ENCODE assay signal across 20 mouse cellular contexts in the genomic region with DNA sequence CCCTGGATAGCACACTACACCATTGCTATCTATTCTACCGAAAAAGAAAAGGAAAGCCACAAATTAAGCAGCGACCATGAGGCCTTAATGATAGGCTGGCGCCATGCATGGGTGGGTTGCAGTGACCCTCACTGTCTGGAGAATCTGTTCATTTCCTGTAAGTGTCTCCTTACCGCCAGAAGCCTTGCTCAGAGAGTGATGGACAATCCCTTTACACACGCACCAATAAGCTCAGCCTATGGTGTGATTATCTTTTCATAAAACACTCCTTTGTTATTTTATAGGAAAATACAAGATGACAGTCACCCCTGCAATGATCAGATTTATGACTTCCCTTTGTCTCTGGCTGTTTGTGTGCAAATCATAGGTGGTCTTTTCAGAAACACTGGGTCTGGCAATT.
DNase-seq lines count a peak whose midpoint lies in the region; ATAC-seq and TF ChIP-seq lines count a peak whose summit lies in the region.
"Had no signal": no experiment of that assay in that cellular context is flagged by ENCODE, and none has a peak within 500 bp of the region (broad histone marks: within the 10 kb centered on the region; RNA-seq: fewer than 3 reads in every experiment).

No protein-coding gene starts in this region.

- no peak overlapping the region for H3K9ac ChIP-seq in kidney, postnatal 0 days (ENCODE audit: low read depth, low read length)
- H3K9ac ChIP-seq in neural tube, embryonic 13.5 days, result no peak overlapping the region
- H3K9ac ChIP-seq: embryonic facial prominence, embryonic 13.5 days; forebrain, embryonic 12.5 days; heart, embryonic 15.5 days; hindbrain, embryonic 13.5 days had no signal

- 24% methylated on average over 5 of the region's 5 CpGs for WGBS in kidney, postnatal 0 days
- WGBS in neural tube, embryonic 13.5 days, result 38% methylated on average over 5 of the region's 5 CpGs

- no peak overlapping the region for H3K27ac ChIP-seq in kidney, postnatal 0 days
- 0 out of 2 replicates have a peak overlapping the region, but pooled peaks have one; percentile 42 for H3K27ac ChIP-seq in neural tube, embryonic 13.5 days (replicated peaks)
- H3K27ac ChIP-seq: embryonic facial prominence, embryonic 13.5 days; forebrain, embryonic 12.5 days; heart, adult 2 months; heart, embryonic 15.5 days had no signal

- H3K4me1 ChIP-seq in kidney, postnatal 0 days (replicated peaks; ENCODE audit: insufficient read depth, low read length), result peaks cover 14% of the 10 kb centered on the region; the same call in 1 of the 2 replicates
- peaks cover 34% of the 10 kb centered on the region for H3K4me1 ChIP-seq in neural tube, embryonic 13.5 days (replicated peaks)

- peak; percentile 31 for DNase-seq in embryo, embryonic 11 days
- no peak for DNase-seq in embryo, embryonic 9.5 days (ENCODE audit: extremely low spot score)
- peak; percentile 81 for DNase-seq in kidney, postnatal 0 days (ENCODE audit: low spot score)
- no peak for DNase-seq in kidney, adult 9 months
- DNase-seq in neural tube, embryonic 10.5 days (ENCODE audit: extremely low spot score, low spot score), result no peak
- no peak for DNase-seq in c-Kit-positive CD71-positive TER-119-positive erythroid progenitor cells, embryonic 14.5 days (ENCODE audit: low spot score)
- DNase-seq: adrenal gland, postnatal 10 days; cerebellum, adult 18-20 months; cerebellum, adult 9-11 months; cerebellum, postnatal 36 days; gastrocnemius, postnatal 14 days; heart, adult 2 months; heart, postnatal 14 days had no signal

- no peak overlapping the region for H3K4me3 ChIP-seq in kidney, postnatal 0 days (replicated peaks; ENCODE audit: low read depth, low read length)
- no peak overlapping the region for H3K4me3 ChIP-seq in neural tube, embryonic 13.5 days
- H3K4me3 ChIP-seq: embryonic facial prominence, embryonic 13.5 days; forebrain, embryonic 12.5 days; heart, adult 2 months; heart, embryonic 15.5 days; hindbrain, embryonic 13.5 days had no signal

- H3K9me3 ChIP-seq in kidney, postnatal 0 days (replicated peaks; ENCODE audit: low read length), result no peaks in the 10 kb centered on the region
- no peaks in the 10 kb centered on the region for H3K9me3 ChIP-seq in neural tube, embryonic 13.5 days
- H3K9me3 ChIP-seq: embryonic facial prominence, embryonic 13.5 days; forebrain, embryonic 12.5 days; heart, embryonic 15.5 days; hindbrain, embryonic 13.5 days had no signal

- no peaks in the 10 kb centered on the region for H3K27me3 ChIP-seq in kidney, postnatal 0 days (ENCODE audit: insufficient read depth, low read length)
- no peaks in the 10 kb centered on the region for H3K27me3 ChIP-seq in neural tube, embryonic 13.5 days
- H3K27me3 ChIP-seq: embryonic facial prominence, embryonic 13.5 days; forebrain, embryonic 12.5 days; heart, embryonic 15.5 days; hindbrain, embryonic 13.5 days had no signal

- no peak for TF ChIP-seq CTCF in kidney, postnatal 0 days (IDR thresholded peaks at IDR 0.05; ENCODE audit: low read depth)

- no peak overlapping the region for H3K4me2 ChIP-seq in kidney, postnatal 0 days (ENCODE audit: low read length)
- no peak overlapping the region for H3K4me2 ChIP-seq in neural tube, embryonic 13.5 days
- H3K4me2 ChIP-seq: embryonic facial prominence, embryonic 13.5 days; forebrain, embryonic 12.5 days; heart, embryonic 11.5 days; heart, embryonic 15.5 days; hindbrain, embryonic 13.5 days had no signal

- ATAC-seq in kidney, postnatal 0 days (replicated peaks; ENCODE audit: low FRiP score, low read depth), result peak; percentile 27; the same call in 1 of the 2 replicates
- ATAC-seq in neural tube, embryonic 13.5 days (ENCODE audit: low read depth), result no peak
- ATAC-seq: forebrain, embryonic 16.5 days had no signal

- no peaks in the 10 kb centered on the region for H3K36me3 ChIP-seq in kidney, postnatal 0 days (ENCODE audit: insufficient read depth, low read length)
- H3K36me3 ChIP-seq in neural tube, embryonic 13.5 days, result no peaks in the 10 kb centered on the region
- H3K36me3 ChIP-seq: embryonic facial prominence, embryonic 13.5 days; forebrain, embryonic 12.5 days; heart, embryonic 15.5 days; hindbrain, embryonic 13.5 days had no signal

Comparison
In these comparisons a context has a peak if more than half of its experiments do, and no peak if none do; other contexts are left out.
1. DNase-seq: peak in embryo, embryonic 11 days (single experiment) and kidney, postnatal 0 days (single experiment); none in embryo, embryonic 9.5 days (single experiment), kidney, adult 9 months (single experiment), neural tube, embryonic 10.5 days (single experiment) and c-Kit-positive CD71-positive TER-119-positive erythroid progenitor cells, embryonic 14.5 days (single experiment).